Mouse (Mus musculus) gastrocnemius, adult 8-10 months (tissue): ENCODE data around the gene Nln. TPM values are rescaled to one million over a fixed set of nuclear protein-coding genes. Genes with fewer than 3 reads are reported as not detected.

Experiments used
- DNase-seq, 2 experiments: peaks; one replicate each; pipeline ENCODE4 v3.0.0; 2022; ENCODE audit warnings: low spot score in 2 of 2
- total RNA-seq, 4 experiments: library from RNA; stranded (reverse); gene quantifications; 2 replicates each; pipeline ENCODE4 v1.2.4; 2022

Gene Nln
- total RNA-seq, 4 experiments from 2014 or later = 4.6 to 5.9 (median 5.1) TPM

DNA sequence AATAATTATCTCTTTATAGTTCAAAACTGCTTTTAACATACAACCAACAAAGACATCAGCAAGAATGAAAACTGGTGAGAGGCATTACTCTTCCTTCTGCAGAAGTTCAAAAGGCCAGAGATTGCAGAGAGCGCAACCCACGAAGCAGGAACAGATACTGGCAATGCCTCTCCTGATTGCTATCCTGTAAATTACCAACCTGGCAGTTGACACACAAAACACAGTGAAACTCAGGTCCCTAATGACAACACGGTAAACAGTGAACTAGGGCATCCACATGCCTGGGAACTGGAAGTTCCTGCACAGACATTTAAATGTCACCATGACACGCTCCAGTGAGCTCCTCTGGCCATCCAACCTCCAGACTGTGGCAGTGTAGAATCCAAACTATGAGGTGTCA, 65.1 kb downstream of the Nln start:
- DNase-seq = no peak

DNA sequence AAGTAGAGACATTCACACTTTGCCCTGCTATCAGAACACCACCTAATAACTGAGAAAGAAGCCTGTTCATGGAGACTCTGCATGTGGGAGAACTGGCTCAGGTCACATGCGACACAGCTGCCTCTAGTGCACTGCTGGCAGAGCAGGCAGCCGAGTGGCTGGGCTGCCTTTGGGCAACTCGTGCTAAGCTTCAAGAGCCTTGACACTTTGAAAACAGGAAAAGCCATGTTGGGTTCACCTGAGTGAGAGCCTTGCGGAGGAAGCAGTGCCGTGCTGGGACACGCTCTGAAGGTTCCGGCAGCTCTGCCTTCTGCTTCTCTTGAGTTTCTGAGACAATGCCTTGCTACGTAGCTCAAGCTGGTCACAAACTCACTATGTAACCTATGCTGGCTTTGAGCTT, 66.7 kb downstream of the Nln start:
- no peak for DNase-seq

DNA sequence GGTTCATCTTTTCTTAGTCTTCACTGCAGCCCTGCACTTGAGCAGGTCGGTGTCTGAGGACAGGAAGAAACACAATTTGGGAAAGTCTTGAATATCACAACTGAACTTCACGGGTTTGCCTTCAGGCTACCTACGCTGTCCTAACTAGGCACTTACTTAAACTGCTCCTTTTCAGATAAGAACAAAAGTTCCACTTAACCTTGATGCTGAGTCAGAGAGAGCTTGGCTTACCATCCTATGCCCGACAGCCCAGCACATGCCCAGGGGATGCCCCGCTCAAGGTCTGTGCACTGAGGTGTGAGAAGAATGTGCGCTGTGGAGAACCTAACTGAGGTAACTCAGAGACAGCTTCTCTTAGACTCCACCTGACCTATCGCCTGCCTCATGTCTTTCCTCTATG, 67.9 kb downstream of the Nln start:
- DNase-seq = no peak

GRCm38 (mm10) chr13:104040950-104041349, 68.5 kb downstream of the Nln start:
- no peak for DNase-seq

GRCm38 (mm10) chr13:104039861-104040260, 69.6 kb downstream of the Nln start:
- DNase-seq = no peak

DNA sequence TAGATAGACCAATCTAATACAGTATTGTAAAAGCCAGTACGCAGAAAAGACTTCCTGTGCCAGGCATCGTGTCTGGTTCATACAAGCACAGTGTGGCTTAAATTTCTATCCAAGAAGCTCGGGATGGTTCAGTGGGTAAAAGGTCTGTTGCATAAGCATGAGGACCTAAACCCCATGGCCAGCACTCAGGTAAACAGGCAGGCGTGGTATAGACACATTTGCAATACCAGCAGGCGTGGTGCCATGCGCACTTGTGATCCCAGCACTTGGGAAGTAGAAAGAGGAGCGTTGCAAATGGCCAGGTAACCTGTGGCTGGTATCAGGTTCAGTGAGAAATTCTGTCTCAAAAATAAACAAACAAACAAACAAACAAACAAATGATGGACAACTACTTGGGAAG, 70.5 kb downstream of the Nln start:
- DNase-seq = no peak

DNA sequence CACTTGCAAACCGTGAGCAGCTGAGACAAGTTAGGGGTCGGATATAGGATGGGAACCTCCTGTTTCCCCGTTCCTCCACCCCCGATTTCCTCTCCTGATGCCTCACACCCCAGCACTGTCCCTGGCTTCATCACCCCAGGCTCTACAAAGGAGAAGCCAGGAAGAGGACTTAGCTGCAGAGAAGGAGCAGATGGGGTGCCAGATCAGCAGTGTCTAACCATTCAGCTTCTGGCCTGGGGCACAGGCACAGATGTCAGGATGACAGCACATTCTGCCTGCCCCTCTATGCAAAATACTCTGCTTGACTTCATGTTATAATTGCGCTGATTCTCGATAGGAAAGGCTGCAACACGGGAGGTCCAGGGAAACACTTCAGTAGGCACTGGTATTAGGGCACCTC, 71.1 kb downstream of the Nln start:
- DNase-seq = no peak

- DNase-seq = no peak
Measured at GRCm38 (mm10) chr13:104037531-104038290, 71.7 kb downstream of the Nln start.

DNA sequence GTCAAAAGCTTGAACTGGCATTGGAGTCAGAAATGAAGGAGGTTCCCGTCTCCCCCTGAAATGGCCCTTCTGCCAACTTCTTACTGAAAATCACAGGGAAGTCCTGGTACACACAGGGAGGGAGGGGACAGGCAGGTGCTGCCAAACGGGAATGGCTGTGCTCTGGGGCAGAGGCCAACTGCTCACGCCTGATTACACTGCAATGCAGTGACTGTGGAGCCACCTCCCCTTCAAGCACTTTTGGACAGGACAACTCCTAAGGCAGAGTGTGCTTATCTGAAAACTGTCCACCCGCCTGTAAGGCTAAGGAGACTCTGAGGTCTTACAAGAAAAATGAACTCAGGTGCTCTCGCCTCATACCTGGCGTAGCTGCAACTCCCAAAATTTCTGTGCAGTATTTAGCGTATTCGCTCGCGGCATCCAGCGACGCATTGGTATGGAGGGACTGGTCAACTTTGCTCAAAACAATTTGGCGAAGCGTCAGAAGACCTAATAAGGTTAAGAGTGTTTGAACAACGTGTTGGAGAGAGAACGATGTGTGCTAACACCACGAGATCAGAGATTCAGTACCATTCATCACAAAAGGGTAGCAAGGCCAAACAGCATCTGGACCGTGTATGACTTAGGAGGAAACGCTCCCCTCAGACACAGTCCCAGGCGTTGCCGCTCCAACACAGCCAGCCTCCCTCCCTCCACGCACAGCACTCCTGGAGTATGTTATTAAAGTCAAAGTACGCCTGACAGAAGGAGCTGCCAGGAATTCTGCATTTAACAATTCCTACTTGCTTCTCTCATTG, 72.7 kb downstream of the Nln start:
- no peak for DNase-seq

- DNase-seq = no peak
Measured at GRCm38 (mm10) chr13:104035651-104036050, 73.8 kb downstream of the Nln start.

- peak in 1 of 2 experiments; percentile 25 for DNase-seq
Measured at GRCm38 (mm10) chr13:104034854-104035253, 74.6 kb downstream of the Nln start.

DNA sequence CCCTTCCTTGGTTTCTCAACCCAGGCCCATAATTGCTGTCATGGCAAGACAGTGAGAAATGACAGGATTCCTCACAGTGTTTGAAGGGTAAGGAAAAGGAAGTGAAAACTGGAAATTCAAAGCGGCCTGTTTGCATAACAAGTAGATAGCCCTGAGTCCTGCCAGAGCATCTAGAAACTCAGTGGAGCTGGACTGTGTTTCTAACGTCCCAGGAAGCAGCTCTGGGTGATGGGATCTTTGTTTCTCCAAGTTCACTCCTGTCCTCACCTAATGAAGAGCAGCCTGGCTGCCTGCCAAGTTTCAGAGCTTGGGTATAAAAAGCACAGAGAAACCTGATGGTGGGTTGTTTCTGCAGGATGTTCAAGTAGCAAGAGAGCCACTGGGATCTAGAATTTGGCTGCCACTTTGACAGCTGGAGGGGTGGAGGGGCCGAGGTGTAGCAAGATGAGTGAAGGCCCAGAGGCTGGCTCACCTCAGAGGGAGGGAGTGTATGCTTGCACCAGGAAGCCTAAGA, 76.7 kb downstream of the Nln start:
- no peak for DNase-seq

DNA sequence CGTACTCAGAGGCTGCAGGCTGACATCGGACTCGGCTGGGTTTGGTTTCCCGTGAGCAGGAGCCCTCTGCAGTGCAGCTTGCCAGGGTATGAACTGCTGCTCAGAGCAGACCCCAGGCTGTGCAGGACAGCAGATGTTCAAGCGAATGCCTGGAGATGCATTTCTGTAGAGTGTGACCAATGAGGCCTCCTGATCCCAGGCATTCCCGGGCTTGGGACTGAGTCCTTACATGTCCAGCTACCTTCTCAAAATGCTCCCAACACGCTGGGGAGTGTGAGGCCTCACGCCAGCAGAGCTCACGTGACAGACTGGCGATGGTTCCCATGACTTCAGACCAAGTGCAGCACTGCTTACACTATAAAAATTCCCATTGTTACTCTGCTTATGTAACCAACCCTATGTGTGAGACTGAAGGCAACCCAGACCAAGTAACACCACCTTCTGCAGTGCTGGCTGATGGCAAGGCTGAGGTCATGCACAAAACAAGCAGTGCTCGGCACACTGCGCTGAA, 77.5 kb downstream of the Nln start:
- DNase-seq = no peak

DNA sequence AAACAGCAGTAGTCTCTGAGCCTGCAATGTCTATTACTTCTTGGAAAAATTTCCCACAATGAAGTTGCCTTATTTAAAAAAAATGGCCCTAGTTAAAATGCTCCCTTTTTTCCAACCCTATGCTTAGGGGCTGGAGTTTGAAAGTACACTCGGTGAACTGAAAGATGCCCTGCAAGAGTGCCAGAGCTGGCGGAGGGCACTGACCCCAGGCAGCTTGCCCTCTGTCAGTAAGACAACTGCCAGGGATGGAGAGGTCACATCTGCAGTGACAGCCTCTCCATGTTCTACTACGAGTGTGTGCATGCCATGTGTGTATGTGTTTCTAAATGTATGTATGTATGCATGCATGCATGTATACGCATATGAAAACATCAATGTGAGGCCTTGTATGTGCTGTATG, 78.5 kb downstream of the Nln start:
- DNase-seq = no peak

DNA sequence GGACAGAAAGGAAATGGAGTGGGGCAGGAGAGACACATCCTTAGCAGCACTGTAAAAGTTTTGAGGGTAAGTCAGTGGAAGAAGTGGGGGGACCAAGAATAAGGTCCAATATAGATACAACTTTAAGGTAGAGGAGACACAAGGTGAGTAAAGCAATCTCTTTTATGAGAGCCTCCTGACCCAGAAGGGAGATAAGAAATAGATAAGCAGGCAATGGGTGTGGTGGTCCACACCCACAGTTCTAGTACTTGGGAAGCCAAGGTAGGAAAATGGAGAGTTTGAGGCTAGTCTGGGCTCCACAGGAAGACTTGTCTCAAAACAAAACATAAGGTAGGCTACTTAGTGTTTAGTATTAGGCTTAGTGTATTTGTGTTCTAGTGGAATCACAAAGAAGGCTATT, 79.9 kb downstream of the Nln start:
- no peak for DNase-seq

GRCm38 (mm10) chr13:104029089-104029488, 80.3 kb downstream of the Nln start:
- DNase-seq = no peak

GRCm38 (mm10) chr13:104026525-104026924, 82.9 kb downstream of the Nln start:
- no peak for DNase-seq

DNA sequence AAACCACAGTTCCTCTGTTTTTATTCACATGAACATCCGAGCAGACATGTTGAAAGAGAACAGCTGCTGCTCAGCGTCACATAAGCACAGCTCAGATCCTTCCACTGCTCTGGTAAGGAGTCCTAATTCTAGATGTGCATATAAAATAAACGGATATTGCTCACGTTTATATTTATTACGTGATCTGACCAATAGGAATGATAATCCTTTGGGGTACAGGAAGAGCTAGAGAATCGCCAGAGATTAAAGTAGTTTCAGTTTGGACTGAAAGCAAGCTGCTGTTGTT, 83.8 kb downstream of the Nln start:
- no peak for DNase-seq

- DNase-seq = no peak
Measured at GRCm38 (mm10) chr13:104024856-104025709, 84.3 kb downstream of the Nln start.

GRCm38 (mm10) chr13:104024275-104024674, 85.1 kb downstream of the Nln start:
- no peak for DNase-seq

DNA sequence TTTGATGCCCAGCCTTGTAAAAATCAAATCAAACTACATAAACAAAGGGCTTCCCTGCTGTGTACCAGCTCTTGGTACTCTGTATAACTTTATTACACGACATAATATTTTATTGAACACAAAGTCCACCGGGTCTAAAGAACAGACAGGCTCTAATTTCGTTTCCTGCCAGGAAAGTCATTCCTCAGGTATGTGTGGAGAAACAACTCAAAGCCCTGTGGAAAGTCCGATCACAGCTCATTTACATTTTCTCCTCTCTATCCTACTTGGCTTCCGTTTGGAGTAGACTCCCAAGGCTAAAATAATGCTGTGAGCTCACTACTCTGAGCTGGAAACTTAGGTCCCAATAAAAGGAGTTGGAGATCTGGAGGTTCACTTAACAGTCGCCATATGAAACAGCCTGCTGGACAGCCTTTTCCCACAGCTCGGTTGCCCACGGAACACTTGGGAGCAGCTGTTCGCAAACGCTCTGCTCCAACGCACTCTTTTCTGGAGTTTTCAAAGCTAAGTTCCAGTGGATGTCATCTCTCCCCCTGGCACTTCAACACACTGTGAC, 86.0 kb downstream of the Nln start:
- no peak for DNase-seq
